Mouse (Mus musculus) left cerebral cortex, adult 18-20 months (tissue): ENCODE data around the gene Lhx1. TPM values are rescaled to one million over a fixed set of nuclear protein-coding genes. Genes with fewer than 3 reads are reported as not detected.

Source experiments
- DNase-seq, 2 experiments: peaks; one replicate each; pipeline ENCODE4 v3.0.0; 2021 to 2022; ENCODE audit warnings: low spot score in 2 of 2, mixed read lengths in 1 of 2
- long read RNA-seq, 2 experiments: library from polyadenylated mRNA; stranded (forward); transcript quantifications; one replicate each; pipeline ENCODE4 v2.0.0; 2021
- total RNA-seq, 2 experiments: library from RNA; stranded (reverse); gene quantifications; 2 replicates each; pipeline ENCODE4 v1.2.3; 2021

Gene Lhx1
- not detected for total RNA-seq
- long read RNA-seq, experiment 1, result 0 reads
- long read RNA-seq, experiment 2, result 0 reads

GRCm38 (mm10) chr11:84525421-84526274 is at the start of gene Lhx1:
TSS of gene Lhx1 (minus strand) at chr11:84525535.
- no peak for DNase-seq

- DNase-seq, result no peak
Measured at GRCm38 (mm10) chr11:84574834-84575233, 49.5 kb upstream of the Lhx1 start.

- no peak for DNase-seq
Measured at GRCm38 (mm10) chr11:84573637-84574036, 48.3 kb upstream of the Lhx1 start.

DNA sequence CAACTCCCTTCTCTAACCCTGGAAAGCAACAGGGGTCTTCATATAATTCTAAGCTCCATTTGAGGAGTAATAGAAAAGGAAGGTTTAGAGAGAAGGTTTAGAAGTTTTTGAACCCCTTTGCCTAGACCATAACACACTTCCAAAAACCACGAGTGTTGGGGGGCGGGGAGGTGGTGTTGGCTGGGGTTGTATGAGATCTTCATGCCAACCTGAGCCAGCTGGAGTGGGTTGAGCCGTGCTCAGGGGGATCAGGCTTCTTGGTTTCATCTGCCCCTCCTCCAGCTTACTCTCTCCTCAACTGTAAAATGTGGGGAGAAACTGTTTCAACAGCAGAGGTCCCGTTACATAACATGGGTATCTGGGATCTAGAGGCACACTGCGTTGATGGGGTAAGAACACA is 45.5 kb upstream of the Lhx1 start:
- no peak for DNase-seq

- DNase-seq, result no peak
Measured at GRCm38 (mm10) chr11:84570392-84570791, 45.1 kb upstream of the Lhx1 start.

DNA sequence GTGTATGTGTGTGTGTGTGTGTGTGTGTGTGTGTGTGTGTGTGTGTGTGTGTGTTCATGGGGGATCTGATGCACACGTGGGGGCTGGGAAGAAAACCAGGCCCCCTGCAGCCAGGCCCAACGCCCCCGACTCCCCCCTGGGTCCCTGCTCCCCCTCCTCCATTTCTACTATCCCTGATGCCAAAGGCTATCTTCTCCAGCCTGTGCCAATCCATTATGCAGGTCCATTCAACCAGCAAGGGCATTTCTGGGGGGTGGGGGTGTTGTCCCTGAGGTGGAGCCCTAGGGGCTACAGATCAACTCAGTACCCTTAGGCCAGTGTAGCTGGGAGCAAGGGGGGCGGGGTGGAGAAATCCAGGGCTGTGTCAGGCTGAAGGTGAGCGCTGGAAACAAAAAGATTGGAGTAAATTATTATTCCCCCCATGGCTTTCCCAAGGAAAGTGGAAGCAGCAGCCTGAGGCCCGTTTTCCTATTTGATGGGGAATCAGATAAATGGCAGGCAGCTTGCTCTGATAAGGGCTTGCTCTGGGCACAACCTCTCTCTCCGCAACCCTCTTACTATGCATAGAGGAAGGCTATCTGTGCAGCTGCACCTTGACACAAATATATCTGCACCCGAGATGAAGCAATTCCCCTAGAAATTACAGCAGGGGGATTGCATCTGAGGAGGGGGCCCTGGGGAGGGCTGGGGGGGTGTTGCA is 43.9 kb upstream of the Lhx1 start:
- no peak for DNase-seq

- no peak for DNase-seq
Measured at GRCm38 (mm10) chr11:84568482-84568881, 43.1 kb upstream of the Lhx1 start.

GRCm38 (mm10) chr11:84566691-84567090 is 41.4 kb upstream of the Lhx1 start:
- no peak for DNase-seq

DNA sequence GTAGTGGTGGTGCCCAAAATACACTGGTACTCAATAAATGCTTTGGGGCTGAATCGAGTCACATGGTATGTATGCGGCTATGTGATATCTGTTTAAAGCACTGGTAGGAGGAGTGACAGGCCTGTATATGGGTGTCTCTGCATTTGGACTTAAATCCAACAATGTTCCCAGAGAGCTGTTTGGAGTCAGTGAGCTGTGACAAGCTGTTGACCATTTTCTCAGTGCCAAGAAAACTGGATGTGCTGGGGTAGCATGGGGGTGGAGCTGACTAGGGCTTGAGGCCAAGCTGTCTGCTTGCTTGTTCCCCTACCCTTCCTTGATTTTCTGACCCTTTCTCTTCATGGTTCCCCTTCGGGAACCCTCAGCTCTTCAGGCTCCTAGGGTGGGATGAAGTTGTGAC is 39.9 kb upstream of the Lhx1 start:
- DNase-seq, result no peak

- DNase-seq, result no peak
Measured at GRCm38 (mm10) chr11:84563360-84563759, 38.0 kb upstream of the Lhx1 start.

- no peak for DNase-seq
Measured at GRCm38 (mm10) chr11:84562758-84563347, 37.5 kb upstream of the Lhx1 start.

- DNase-seq, result no peak
Measured at GRCm38 (mm10) chr11:84561546-84561945, 36.2 kb upstream of the Lhx1 start.

GRCm38 (mm10) chr11:84553821-84554450 is 28.6 kb upstream of the Lhx1 start:
- no peak for DNase-seq

DNA sequence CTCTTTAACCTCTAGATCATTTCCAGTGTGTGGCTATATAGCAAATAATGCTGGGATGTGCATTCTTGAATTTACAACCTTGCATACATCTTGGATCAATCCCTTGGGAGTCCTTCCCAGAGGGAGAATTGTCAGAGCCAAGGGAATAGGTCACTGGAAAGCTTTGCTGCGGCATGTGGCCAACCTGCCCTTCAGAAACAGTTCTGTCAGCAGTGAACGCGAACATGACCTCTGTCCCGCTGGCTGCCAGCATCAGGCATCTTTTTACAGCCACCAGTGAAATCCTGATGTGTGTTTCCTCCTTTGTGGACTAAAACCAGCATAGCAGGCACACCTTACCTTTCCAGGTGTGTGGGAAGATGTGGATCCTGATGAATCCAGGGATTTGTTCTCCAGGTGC is 26.0 kb upstream of the Lhx1 start:
- DNase-seq, result no peak

GRCm38 (mm10) chr11:84549258-84549791 is 24.0 kb upstream of the Lhx1 start:
- DNase-seq, result no peak

GRCm38 (mm10) chr11:84548293-84548692 is 23.0 kb upstream of the Lhx1 start:
- DNase-seq, result no peak

DNA sequence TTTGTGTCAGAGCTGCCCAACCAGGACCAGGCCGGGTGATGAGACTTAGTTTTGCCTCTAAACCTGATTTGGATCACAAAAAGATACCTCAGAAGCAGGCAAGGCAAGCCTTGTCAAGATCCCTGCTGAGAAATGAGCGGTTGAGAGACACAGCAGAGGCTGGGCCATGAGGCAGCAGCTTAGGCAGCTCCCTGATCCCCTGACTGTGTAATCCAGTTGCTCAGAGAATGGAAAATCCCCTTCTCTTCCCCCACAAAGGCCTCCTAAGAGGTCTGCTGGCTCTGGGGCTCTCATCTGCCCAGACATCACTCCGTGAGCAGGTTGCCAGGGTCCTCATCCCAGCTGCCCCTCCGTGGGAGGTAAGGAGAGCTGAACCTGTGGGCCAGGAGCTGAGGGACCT is 14.6 kb upstream of the Lhx1 start:
- no peak for DNase-seq

DNA sequence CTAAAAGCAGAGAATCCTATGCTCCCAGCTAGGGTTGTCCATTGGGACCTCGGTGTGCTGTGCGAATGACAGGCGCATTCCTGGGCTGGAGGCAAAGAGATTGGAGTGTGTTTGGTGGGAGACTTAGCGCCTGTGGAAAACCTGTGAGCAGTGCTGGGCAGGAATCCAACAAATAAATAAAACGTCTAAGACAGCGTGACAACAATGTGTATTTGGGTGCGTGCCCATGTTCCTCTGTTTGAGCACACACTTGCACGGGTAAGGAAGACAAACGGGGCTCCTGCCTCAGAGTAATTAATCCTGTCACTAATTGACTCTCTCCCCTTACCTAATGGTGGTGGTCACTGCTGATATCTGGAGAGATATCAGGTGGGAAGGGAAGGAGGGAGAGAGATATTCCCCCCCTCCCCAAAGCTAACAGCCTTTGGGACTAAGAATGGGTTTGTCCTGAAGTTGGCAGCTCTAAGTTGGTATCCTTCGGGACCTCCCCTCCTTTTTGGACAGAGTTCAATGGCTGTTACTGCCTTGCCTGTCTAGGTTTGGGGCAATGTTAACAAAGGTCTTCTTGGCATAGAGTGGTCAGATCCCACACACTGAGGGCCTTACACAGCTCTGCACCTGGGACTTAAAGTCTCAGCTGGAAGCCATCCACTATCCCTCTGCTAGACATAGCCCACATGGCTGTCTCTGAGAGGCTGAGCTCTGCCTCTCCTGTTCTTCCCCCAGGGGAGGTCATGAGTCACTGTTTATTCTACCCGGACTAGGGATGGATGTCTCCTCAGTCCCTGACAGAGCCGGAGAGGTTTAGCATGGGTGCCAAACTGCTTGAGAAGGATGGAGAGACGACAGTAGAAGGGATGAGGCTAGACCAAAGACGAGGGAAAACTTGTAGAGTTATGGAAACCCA is 4.7 kb upstream of the Lhx1 start:
- DNase-seq, result no peak

GRCm38 (mm10) chr11:84529143-84529755 is 3.9 kb upstream of the Lhx1 start:
- no peak for DNase-seq
